Mouse (Mus musculus) cortical plate, adult 2 months (tissue): ENCODE measurements around the gene Kiss1r.

Source experiments
- CTCF ChIP-seq: fragments of 200-500 bp; IDR thresholded peaks from 2 replicates; pipeline ENCODE4 v1.5.1; 2011; ENCODE audit warnings: mild to moderate bottlenecking, control low read depth, low read length; ENCODE audit not compliant: insufficient read depth; ENCODE audit errors: extremely low read depth
- POLR2A ChIP-seq: fragments of 200-500 bp; IDR thresholded peaks from 2 replicates; pipeline ENCODE4 v1.6.1; 2011; ENCODE audit warnings: mild to moderate bottlenecking, low read length, control low read depth; ENCODE audit not compliant: insufficient read depth; ENCODE audit errors: extremely low read depth

DNA sequence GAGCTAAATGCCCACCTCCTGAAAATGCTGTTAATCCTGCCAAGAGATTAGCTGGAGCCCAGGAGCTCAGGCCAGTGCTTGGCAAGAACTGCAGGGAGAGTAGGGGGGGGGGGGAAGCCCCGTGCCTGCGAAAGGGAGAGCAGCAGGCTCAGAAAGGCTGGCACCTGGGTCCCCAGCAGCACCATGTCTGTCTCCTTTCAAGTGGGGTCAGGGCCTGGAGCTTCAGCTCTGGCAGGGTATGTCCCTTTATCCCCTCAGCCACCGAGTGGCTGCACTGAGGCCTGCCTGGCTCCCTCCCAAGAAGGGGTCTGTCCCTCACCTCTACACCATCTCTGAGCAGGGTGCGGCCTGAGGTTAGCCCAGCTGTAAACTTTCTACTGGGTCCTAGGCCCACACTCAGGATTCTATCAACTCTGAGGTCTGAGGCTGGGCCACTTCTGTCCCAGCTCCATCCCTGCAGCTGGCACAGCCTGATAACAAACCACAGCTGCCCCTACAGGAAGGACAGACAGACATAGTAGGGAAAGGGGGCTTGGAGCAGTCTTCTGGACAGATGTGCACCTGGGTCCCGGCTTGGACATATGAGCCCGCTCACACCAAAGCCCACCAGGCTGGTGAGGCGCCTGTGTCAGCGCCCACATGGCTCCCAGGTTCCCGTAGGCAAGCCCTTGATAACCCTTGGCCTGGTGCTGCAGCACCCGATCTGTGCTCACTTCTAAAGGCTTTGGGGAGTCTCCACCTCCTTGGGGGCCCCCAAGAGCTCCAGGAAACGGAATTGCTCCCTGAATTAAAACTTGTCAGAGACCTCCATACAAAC, 2.4 kb upstream of the Kiss1r start:
- TF ChIP-seq CTCF: no peak
- TF ChIP-seq POLR2A: no peak
